Mouse (Mus musculus) hindbrain, embryonic 11.5 days (tissue): ENCODE measurements around the gene Vsir. TPM values are rescaled to one million over a fixed set of nuclear protein-coding genes. Genes with fewer than 3 reads are reported as not detected.

Experiments
- ATAC-seq: fragments of 200-750 bp; cut with Nextera tagmentation; 2 replicates; pipeline ENCODE4 v1.8.0; 2017; ENCODE audit warnings: mild to moderate bottlenecking, moderate TSS enrichment, moderate library complexity; ENCODE audit not compliant: low FRiP score
- DNase-seq: peaks from one replicate; pipeline ENCODE4 v3.0.0-alpha.2; 2015; ENCODE audit warnings: low spot score
- H3K27ac ChIP-seq: fragments of 300-500 bp; sonication (generic); 2 replicates; pipeline ENCODE4 v1.5.1; 2014; ENCODE audit warnings: mild to moderate bottlenecking, low read depth, low read length
- H3K27me3 ChIP-seq: fragments of 300-500 bp; sonication (generic); 2 replicates; pipeline ENCODE4 v1.6.1; 2014; ENCODE audit warnings: mild to moderate bottlenecking, low read length, moderate library complexity, mixed read lengths; ENCODE audit not compliant: control insufficient read depth, insufficient read depth
- H3K36me3 ChIP-seq: fragments of 300-500 bp; sonication (generic); 2 replicates; pipeline ENCODE4 v1.6.1; 2014; ENCODE audit warnings: mild to moderate bottlenecking, low read length, moderate library complexity, mixed read lengths; ENCODE audit not compliant: control insufficient read depth, insufficient read depth
- H3K4me1 ChIP-seq: fragments of 300-500 bp; sonication (generic); replicated peaks from 2 replicates; pipeline ENCODE4 v1.6.1; 2014; ENCODE audit warnings: low read length, mixed read lengths; ENCODE audit not compliant: control insufficient read depth, insufficient read depth
- H3K4me2 ChIP-seq: fragments of 300-500 bp; sonication (generic); replicated peaks from 2 replicates; pipeline ENCODE4 v1.6.1; 2014; ENCODE audit warnings: mild to moderate bottlenecking, low read depth, low read length
- H3K4me3 ChIP-seq: fragments of 300-500 bp; sonication (generic); 2 replicates; pipeline ENCODE4 v1.5.1; 2014; ENCODE audit warnings: low read depth, low read length
- H3K9ac ChIP-seq: fragments of 300-500 bp; sonication (generic); 2 replicates; pipeline ENCODE4 v1.6.1; 2014; ENCODE audit warnings: low read depth, low read length
- H3K9me3 ChIP-seq: fragments of 300-500 bp; sonication (generic); 2 replicates; pipeline ENCODE4 v1.6.1; 2016; ENCODE audit warnings: low read length; ENCODE audit not compliant: control insufficient read depth
- WGBS: fragments of 180-500 bp; shearing (Covaris S2); extraction: QIAGEN DNeasy Blood & Tissue Kit; methylation state at CpG from one replicate; pipeline ENCODE4 v1.1.7; 2014; 5-methylcytosine and 5-hydroxymethylcytosine counted together
- polyA plus RNA-seq: library from polyadenylated mRNA; unstranded; fragments of >200 nt; fragmentation: Nextera tagmentation; extraction: Ambion mirVana; gene quantifications from 2 replicates; pipeline ENCODE4 v1.2.1, GENCODE M21; 2014

Gene Vsir
- polyA plus RNA-seq, 1 experiment from 2014 or later = 2.5 TPM

DNA sequence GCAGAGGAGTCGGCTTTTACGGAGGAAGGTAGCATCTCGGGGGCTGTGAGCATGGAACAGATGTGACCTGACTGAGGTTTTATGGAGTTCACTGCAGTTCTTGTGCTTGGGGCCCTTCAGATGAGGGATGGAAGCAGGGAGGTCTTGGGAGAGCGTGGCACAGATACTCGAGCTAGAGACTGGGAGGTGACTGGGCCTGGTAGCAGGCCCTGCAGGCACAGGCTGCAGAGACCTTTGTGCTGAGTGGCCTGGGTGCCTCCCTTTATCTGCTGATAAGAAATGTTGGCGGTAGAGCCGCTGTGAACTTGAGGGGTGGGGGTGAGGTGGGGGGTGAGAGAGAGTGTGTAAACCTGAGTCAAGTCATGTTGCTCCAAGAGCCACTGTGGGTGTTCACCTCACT is 12.1 kb upstream of the Vsir start:
- Histone ChIP-seq H3K4me1 (no peaks in the 10 kb centered on the region), H3K4me2 (no peak overlapping the region), H3K4me3 (no peak overlapping the region), H3K27ac (no peak overlapping the region), H3K27me3 (no peaks in the 10 kb centered on the region), H3K36me3 (no peaks in the 10 kb centered on the region), H3K9me3 (no peaks in the 10 kb centered on the region), H3K9ac (no peak overlapping the region)
- WGBS = 84% methylated on average over 7 of the region's 7 CpGs
- ATAC-seq = no peak
- DNase-seq = no peak

DNA sequence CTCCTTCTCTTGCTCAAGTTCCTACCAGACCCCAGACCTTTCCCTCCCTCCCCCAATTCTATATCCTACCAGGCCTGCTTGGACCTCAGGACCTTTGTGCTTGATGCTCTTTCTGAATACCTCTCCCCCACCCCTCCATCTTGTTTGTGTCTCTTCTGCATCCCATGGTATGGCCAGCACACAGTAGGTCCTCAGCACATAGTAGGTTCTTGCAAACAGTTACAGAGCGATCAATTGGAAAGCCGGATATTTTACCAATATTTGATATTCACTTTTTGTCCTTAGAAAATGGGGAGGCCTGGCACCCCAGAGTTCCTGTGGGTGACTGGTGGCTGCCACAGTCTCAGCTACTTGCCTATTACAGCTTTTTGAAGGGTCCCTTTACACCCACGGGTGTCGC is 11.6 kb upstream of the Vsir start:
- H3K9ac ChIP-seq = no peak overlapping the region
- no peak overlapping the region for H3K4me2 ChIP-seq
- no peaks in the 10 kb centered on the region for H3K9me3 ChIP-seq
- H3K4me3 ChIP-seq = no peak overlapping the region
- H3K36me3 ChIP-seq = no peaks in the 10 kb centered on the region
- ATAC-seq = no peak
- H3K27ac ChIP-seq = no peak overlapping the region
- no peaks in the 10 kb centered on the region for H3K4me1 ChIP-seq
- WGBS = 92% methylated on average over 4 of the region's 4 CpGs
- DNase-seq = no peak
- H3K27me3 ChIP-seq = no peaks in the 10 kb centered on the region

DNA sequence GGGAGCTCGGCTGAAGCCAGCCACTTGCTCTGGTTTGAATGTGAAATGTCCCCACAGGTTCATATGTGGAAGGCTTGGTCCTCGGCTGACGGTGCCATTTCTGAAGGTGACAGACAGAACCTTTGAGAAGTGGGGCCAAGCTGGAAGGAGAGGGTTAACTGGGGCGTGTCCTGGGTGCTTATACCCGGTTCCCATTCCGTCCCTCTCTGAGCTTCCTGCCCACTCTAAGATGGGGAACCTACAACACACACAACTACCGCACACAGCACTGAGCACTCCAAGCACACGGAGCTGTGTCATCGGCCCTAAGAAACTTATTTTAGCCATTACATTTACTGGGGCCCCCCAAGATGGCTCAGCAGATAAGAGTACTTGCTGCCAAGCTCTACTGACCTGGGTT is 5.1 kb upstream of the Vsir start:
- DNase-seq = no peak
- no peaks in the 10 kb centered on the region for H3K9me3 ChIP-seq
- H3K27me3 ChIP-seq = 0 out of 2 replicates have a peak, but pooled peaks cover 4% of the 10 kb centered on the region
- H3K4me2 ChIP-seq = no peak overlapping the region
- H3K36me3 ChIP-seq = no peaks in the 10 kb centered on the region
- H3K9ac ChIP-seq = no peak overlapping the region
- no peak for ATAC-seq
- no peaks in the 10 kb centered on the region; the same call in 1 of the 2 replicates for H3K4me1 ChIP-seq
- 84% methylated on average over 9 of the region's 9 CpGs for WGBS
- H3K4me3 ChIP-seq = no peak overlapping the region
- no peak overlapping the region for H3K27ac ChIP-seq

DNA sequence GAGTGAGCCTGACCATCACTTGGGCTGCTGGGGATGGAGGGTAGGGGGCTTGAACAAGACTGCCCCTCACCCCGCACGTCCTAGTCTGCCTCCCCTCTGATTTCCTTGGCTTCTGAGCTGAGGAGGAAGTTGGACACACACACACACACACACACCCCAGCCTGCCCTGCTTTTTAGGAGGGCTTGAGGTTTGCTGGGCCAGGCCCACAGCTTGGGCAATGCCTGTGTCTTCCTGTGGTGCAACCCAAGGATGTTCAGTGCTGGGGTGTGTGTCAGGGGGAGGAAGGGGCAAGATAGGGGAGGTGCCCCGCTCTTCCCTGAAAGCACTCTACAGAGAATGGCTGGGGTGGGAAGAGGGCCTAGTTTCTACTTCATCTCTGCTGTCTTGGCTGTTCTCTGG is 2.5 kb upstream of the Vsir start:
- Histone ChIP-seq H3K36me3 (no peaks in the 10 kb centered on the region), H3K27ac (no peak overlapping the region), H3K4me3 (no peak overlapping the region), H3K27me3 (peaks cover 14% of the 10 kb centered on the region), H3K4me2 (no peak overlapping the region), H3K9me3 (no peaks in the 10 kb centered on the region), H3K4me1 (peaks cover 7% of the 10 kb centered on the region), H3K9ac (no peak overlapping the region)
- ATAC-seq (no peak), DNase-seq (no peak)
- 84% methylated on average over 3 of the region's 3 CpGs for WGBS

DNA sequence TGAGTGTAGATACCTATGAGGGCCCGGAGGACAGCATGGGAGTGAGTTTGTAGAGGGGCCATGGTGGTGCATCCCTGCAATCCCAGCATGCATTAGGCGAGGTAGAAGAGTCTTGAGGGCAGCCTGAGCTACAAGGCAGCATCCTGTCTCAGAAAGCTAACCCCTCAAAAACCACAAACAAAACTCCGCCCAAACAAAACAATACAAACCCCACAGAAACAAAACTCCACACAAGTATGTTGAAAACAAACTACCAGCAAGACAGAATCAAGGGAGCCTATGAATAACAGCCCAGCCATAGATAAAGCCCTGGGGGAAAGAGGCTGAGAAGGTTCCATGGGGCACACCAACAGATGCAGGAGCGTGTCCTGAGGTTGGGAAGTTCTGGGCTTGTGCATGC is 595 bp upstream of the Vsir start:
- WGBS = 76% methylated on average over 4 of the region's 4 CpGs
- H3K9me3 ChIP-seq = no peaks in the 10 kb centered on the region
- H3K27me3 ChIP-seq = peaks cover 14% of the 10 kb centered on the region
- no peak for ATAC-seq
- no peak overlapping the region for H3K4me2 ChIP-seq
- no peak overlapping the region for H3K9ac ChIP-seq
- H3K27ac ChIP-seq = no peak overlapping the region
- no peak for DNase-seq
- H3K36me3 ChIP-seq = no peaks in the 10 kb centered on the region
- H3K4me1 ChIP-seq = peaks cover 7% of the 10 kb centered on the region
- H3K4me3 ChIP-seq = no peak overlapping the region

DNA sequence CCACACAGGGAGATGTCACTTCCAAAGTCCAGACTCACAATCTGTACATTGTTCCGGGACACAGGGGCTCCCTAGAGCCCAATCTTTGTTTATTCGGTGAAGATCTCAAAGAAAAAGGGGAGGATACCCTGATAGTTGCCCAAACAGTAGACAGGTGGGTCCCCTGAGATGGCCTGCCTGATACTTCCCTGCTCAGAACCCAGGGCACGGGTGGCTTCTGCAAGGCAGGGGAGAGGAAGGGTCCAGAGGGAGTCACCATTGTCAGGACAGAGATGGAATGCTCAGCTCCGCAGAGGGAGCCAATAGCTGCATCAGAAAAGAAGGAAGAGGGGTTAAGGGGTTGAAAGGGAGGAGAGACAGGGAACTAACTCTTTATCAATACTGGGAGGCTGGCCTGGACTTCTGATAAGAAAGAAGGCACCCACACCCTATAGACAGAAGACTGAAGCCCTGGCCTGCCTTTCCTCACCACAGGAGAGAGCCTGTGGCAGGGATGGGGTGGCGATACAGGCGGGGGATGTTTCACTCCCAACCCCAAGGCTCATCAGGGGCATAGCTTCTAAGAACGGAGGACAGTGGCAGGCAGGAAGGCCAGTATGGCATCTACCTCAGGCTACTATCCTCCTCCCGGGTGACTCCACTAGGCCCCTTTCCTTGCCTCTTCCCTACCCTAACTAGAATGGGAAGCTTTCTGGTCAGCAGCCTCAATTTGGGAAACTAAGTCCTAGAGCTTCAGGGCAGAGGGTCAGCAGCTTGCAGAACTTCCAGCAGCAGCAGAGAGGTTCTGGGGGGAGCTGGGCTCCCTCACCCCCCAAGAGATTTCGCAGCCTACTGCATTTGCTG is 1.3 kb downstream of the Vsir start:
- Histone ChIP-seq H3K4me3 (no peak overlapping the region), H3K36me3 (no peaks in the 10 kb centered on the region), H3K9ac (no peak overlapping the region), H3K27ac (no peak overlapping the region), H3K27me3 (peaks cover 14% of the 10 kb centered on the region), H3K9me3 (no peaks in the 10 kb centered on the region), H3K4me2 (no peak overlapping the region), H3K4me1 (peaks cover 8% of the 10 kb centered on the region)
- WGBS = 27% methylated on average over 9 of the region's 9 CpGs
- ATAC-seq (no peak), DNase-seq (no peak)

DNA sequence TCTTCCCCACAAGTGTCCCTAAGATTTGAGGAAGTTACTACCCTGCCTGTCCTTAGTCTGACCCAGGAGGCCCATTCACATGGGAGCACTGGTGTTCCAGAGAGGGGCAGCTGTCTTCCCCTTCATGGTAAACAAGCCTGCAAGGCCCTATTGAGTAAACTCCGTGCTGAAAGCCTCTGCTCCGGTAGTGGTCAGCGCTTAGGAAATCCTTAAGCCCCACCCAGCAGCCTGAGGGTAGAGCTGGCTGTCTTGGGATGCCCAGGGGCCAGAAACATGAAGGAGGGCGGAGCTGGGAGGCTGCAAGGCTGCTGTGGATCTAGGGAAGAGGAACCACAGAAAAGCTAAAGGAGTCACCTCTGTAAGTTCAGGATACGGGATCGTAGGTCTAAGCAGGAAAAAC is 2.4 kb downstream of the Vsir start:
- H3K9me3 ChIP-seq = no peaks in the 10 kb centered on the region
- peaks cover 14% of the 10 kb centered on the region for H3K27me3 ChIP-seq
- no peak overlapping the region for H3K4me3 ChIP-seq
- no peaks in the 10 kb centered on the region for H3K36me3 ChIP-seq
- no peak overlapping the region for H3K9ac ChIP-seq
- no peak overlapping the region for H3K27ac ChIP-seq
- WGBS = 37% methylated on average over 6 of the region's 6 CpGs
- H3K4me1 ChIP-seq = peaks cover 10% of the 10 kb centered on the region
- no peak overlapping the region for H3K4me2 ChIP-seq
- ATAC-seq = no peak
- no peak for DNase-seq

DNA sequence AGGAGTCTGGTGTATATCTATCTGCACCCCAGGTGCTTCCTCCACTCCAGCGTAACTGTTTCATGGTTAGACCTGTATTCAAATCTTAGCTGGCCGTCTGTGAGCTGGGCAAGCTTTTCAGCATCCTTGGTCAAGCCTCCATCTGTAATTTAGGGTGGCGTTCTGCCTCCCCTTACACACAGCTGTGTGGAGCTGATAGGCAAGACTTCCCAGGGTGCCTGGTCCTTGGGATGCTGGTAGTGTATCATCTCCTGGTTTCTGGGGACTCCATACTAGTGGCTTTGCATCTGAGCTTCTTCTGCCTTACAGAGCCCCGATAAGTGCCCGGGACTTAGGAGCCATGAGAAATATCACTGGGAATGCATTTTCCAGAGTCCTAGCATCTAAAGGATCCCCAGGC is 3.0 kb downstream of the Vsir start:
- no peak overlapping the region for H3K4me2 ChIP-seq
- ATAC-seq = no peak
- DNase-seq = no peak
- no peak overlapping the region for H3K9ac ChIP-seq
- H3K9me3 ChIP-seq = no peaks in the 10 kb centered on the region
- peaks cover 10% of the 10 kb centered on the region for H3K4me1 ChIP-seq
- H3K27me3 ChIP-seq = peaks cover 14% of the 10 kb centered on the region
- no peak overlapping the region for H3K27ac ChIP-seq
- no peak overlapping the region for H3K4me3 ChIP-seq
- no peaks in the 10 kb centered on the region for H3K36me3 ChIP-seq
- 86% methylated on average over 5 of the region's 5 CpGs for WGBS

DNA sequence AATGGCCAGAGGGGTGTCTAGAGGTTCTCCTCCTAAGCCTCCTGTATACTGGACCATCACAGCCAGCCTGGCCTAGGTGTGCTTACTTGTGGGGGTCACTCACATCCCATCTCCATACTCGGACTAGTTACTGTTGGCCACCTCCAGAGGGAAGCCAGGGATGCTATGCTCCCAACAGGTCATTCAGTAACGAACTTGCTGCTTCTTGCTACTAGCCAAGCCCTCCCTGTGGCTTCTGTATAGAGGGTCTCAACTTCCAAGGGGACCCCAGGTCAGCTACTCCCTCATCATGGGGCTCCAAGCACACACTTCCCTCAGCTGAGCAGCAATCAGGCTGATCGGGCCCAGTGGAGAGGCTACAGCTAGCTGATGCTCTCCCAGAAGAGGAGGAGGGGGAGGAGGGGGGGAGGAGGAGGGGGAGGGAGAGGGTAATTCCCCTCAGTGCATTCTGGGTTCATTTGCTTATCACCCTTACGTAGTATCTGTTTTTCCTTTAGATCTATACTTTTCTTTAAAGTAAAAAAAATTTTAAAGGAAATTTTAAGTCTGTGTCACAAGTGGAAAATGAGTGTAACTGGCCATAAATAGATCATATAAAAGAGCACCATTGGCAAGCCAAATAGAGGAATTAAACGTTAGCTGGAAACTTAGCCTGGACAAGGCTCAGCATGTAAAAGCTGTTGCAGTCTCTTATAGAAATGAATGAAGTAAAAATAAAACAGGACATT is 3.6 kb downstream of the Vsir start:
- WGBS = 48% methylated on average over 5 of the region's 5 CpGs
- Histone ChIP-seq H3K36me3 (no peaks in the 10 kb centered on the region), H3K9ac (no peak overlapping the region), H3K4me1 (peaks cover 10% of the 10 kb centered on the region), H3K4me2 (no peak overlapping the region), H3K27ac (no peak overlapping the region), H3K4me3 (no peak overlapping the region), H3K9me3 (no peaks in the 10 kb centered on the region), H3K27me3 (peaks cover 12% of the 10 kb centered on the region)
- ATAC-seq (no peak), DNase-seq (no peak)
